Mouse (Mus musculus) frontal cortex, adult (tissue): ENCODE results near the gene Hoxa5.

Experiments used
- ATAC-seq: cut with Nextera tagmentation; 2 replicates; pipeline ENCODE4 v1.9.2; 2017; ENCODE audit warnings: mild to moderate bottlenecking, moderate library complexity, mixed read lengths; ENCODE audit not compliant: low TSS enrichment

Gene Hoxa5

DNA sequence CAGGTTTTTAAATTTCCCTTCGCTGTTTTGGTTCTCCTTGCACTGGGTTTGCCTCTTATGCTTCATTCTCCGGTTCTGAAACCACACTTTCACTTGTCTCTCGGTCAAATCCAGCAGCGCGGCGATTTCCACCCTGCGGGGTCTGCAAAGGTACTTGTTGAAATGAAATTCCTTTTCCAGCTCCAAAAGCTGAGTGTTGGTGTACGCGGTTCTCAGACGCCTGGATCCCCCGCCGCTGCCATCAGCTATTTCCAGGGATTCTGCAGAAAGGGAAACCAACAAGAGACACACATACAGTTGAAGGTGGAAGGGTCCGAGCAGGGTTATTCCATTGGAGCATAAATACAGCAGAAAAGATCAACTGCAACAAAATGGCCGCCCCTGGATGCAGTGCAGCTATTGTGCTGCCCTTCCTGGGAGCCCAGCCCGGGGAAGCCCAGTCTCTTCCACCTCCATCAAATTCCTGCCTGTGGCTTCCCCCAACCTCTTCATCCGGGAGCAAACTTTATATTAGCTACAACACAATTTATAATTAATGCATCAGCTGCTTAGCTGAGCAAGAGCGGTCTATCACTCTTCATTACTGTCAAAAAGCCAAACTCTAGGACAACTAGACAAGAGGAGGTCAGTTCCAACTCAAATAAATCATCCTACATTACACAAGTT, 40.9 kb downstream of the Hoxa5 start:
- ATAC-seq, result no peak

DNA sequence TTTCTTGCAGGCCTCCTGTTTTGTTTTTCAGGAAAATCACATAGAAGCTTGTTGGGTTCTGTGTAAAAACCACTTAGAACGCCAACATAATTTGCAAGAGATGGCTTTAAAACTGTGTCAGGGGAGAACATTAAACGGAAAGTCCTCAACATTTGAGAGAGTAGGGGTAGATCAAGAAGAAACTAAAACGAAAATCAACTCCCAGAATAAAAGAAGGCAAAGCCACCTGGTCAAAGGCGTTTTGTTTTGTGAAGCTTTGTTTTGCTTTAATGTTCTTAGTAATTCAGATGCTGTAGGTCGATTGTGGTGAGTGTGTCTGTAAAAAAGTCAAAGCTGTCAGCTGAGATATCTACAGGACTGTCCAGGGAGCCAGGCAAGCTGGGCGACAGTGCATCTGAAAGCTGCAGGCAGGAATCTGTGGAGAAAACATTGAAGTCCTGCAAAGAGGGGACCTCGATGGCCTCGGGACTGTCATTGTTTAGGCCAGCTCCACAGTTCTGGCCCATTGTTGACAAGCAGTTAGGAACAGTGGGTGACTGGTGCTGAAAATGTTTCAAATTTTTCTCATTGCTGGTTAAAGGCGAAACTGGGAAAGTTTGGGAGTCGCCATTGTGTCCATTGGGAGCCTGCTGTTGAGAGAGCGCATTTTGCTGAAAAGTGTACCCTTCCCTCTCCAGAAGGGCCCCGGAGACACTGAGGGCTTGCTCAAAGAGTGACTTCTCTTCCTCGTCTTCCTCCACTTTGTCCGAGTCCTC, 41.6 kb downstream of the Hoxa5 start:
- no peak for ATAC-seq

DNA sequence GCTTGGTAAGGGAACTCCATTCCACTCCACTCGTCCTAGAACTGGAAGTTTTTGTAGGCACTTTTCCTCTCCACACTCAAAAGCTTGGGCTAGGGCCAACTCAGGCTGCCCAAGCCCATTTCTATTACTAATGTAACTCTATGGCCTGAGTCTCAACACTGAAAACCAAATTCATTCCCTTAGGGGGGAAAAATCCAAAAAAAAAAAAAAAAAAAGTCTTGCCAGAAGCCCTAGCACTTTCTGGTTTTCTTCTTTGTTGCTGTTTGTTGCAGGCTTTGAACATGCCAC, 42.4 kb downstream of the Hoxa5 start:
- no peak for ATAC-seq

DNA sequence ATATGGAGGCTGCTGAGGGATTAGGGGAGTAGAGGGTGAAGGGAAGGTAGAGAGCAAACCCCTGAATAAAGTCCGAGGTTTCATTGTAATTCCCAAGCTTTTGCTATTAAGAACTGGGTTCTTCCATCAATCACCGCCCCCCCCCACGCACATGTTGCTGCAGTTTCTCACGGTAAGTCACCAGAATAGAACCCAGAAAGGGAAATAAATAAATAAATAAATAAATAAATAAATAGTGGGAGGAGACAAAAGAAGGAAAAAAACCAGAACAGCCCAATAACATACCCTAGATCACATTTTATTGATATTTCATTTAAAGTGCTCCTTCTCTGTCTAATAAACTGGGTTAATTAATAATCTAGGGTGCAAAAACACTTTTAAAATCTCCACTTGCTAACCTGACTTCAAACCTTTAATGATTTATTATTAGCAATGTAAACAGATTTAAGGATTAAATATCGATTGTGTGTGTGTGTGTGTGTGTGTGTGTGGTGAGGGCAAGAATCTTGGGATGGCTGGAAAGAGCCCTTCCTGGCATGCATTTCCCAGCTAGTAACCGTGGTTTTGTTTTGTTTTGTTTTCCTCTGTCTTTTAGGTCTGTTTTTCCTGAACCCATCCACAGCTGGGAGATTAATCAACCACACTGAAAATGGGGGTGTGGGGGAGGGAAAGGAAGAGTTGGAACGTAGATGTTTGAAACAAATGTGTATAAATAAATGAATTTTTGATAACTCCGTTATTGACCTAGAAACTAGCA, 42.9 kb downstream of the Hoxa5 start:
- no peak for ATAC-seq

DNA sequence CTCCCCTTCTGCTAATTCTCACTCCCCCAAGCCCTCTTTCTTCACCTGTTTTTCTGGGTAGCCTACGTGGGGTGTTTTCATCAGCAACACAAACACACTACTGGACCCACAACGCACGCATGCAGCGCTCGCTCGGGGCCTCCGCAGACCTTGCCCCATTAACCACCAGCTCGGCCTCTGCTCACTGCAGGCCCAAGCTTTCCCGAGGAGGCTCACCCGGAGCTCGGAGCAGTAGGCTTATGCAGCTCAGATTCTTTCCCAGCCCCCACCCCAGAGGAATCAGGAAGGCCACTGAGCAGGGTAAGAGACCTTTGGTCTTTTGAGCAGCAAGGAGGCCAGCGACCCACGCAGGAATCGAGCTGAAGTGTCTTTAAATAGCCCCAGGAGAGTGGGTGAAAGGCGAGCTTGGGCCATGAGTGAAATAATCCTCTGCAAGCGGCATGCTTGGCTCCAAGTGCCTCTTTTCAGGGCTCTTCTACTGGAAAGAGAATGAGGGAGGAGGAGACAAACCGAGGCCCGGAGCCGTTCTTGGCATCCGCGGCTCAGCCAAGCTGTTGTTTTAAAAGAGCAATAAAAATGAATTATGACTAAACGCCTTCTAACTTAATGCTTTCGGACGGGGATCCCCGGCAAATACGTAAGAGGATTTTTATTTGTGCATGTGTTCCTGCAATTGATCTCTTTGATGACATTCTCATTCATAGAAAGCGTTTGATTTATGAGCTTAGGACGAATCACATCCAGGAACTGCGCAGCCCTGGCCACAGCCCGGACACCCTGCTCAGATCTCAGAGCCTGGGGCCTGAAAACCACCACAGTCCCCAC, 43.7 kb downstream of the Hoxa5 start:
- no peak for ATAC-seq

DNA sequence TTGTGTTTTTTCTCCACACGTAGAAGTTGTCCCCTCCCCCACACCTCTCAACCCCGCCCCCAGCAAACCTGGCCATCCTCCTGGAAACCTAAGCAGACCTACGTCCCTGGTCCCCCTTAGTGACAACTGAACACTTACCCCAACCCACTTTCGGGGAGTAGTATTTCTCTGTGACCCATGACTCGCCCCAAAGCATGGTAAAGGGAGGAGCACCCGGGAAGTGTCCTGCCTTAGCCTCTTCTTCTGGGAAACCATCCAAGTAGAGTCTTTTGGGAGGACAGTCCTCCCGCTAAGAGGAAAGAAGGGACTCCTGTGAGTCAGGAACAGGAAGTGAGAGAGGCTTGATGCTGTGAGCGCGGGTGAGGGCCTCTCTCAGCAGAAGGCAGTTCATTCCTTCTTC, 44.4 kb downstream of the Hoxa5 start:
- no peak for ATAC-seq

DNA sequence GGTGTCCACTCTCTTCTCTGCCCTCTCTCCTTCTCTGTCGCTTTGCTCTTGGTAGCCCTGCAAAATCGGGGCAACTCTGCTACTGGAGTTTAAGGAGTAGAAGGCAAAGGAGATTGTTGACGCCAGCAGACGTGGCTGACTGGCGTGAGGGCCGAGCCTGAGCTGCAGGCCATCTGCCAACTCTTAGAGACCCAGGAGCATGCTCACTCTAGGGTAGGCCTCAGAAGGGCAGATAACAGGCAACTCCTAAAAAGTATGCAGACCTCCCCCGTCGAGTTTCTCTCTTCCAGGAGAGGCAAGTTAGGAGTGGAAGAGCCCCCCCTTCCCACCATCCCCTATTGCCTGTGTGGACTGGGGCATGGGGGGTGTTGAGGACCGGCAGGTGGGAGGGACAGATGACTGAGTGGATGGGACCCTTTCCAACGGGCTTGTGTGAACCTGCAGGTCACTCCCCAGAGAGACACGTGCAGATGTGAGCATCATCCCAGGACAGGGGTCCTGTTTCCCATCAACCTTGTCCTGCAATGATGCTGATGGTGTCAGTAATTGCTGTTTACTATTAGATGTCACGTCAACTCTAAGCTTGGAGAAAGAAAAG, 45.1 kb downstream of the Hoxa5 start:
- no peak for ATAC-seq

DNA sequence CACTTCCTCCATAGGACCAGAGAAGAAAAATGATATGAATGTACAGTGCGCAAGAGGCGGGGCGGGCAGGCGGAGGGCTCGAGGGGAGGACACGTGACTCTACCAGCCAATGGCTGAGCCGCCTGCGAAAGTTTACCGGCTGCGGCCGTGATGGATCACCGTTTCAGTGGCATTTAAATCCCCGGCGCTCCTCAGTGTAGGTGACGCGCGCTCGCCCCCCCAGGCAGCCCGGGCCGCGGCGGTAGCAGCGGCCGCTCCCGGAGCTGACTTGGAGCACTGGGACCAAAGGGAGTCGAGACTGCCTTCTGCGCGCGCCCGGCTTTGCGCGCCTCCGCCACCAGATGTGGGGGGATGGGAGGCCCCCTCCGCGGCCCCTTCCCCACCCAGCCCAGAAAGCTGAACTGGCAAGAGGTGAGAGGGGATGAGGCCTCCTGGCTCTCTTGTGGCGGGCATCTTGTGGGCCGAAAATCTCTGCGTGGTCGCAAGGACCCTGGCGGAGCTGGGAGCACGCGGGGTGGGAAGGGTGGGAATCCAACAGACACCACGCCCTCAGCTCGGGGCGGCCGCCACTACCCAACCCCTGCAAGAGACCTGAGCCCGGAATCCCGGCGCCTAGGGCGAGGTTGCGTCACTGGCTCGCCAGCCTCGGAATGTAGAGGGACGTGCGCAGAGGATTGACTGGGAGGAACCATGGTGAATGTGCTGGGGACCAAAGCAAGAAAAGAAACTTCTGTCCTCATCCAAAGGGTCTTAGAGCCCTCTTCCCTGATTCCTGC, 45.9 kb downstream of the Hoxa5 start, which contains the start of gene Hoxa1:
Gene Hoxa1 (minus strand): TSS at position 42 of the 776 bp plus-strand sequence.
- ATAC-seq, result no peak

DNA sequence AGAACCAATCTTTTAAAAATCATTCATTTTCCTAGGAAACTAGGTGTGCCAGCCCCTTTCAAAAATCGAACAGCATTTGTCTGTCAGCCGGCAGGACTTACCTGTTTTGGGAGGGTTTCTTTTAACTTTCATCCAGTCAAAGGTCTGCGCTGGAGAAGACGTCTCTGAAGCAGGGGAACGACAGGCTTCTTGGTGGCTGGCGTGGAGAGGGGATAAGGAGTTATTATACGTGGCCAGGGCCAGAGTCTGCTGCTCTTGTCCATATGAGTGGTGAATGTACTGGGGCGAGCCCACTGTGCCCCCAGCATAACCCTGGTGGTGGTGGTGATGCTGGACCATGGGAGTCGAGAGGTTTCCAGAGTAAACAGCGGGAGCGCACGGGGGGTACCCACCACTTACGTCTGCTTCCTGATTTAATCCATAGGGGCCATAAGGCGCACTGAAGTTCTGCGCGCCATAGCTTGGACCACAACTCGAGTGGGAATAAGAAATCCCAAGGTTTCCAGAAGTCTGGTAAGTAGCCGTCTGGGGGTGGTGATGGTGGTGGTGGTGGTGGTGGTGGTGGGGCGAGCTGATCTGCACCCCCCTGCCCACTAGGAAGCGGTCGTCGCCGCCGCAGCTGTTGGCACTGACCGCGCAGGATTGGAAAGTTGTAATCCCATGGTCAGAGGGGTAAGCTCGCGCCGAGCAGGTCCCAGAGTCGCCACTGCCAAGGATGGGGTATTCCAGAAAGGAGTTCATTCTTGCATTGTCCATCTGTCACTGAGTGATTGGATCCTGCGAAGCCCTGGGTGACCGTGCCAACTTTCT, 46.7 kb downstream of the Hoxa5 start:
- no peak for ATAC-seq

DNA sequence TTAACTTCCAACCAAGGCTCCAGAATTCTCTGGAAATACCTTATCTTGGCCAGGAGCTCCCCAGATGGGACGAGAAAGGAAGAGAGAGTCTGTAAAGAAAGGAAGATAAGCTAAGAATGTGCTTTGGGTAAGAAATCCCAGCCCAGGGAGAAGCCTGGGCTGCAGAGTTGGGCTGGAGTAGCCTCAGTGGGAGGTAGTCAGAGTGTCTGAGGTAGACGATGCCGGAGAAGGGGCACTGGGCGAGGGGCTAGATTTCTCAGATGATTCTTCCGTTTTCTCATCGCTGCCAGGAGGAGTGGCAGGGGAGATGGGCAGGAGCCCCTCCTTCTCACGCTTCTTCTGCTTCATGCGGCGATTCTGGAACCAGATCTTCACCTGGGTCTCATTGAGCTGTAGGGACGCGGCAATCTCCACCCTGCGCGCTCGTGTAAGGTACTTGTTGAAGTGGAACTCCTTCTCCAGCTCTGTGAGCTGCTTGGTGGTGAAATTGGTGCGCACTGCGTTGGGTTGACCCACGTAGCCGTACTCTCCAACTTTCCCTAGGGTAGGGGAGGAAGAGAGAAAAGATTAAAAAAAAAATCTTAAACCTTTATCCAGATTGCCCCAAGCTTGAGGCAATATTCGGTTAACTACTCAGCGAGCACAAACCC, 47.7 kb downstream of the Hoxa5 start:
- no peak for ATAC-seq

DNA sequence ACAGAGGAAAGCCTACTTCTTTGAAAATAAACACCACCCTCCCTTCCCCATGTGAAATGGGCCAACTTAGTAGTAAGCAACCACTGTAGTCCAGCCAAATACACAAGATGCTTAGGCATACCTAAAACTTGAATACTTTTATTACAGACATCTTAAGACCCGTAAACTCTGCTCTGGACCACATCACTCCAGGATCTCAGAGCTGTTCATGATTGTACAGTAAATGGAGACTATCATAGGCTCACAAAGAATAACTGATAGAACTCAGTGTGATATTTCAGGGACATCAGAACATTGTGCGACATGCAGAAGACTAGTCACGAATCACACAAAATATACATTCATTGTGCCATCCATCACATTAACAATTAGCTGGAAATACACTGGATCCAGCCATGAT, 48.9 kb downstream of the Hoxa5 start:
- no peak for ATAC-seq

DNA sequence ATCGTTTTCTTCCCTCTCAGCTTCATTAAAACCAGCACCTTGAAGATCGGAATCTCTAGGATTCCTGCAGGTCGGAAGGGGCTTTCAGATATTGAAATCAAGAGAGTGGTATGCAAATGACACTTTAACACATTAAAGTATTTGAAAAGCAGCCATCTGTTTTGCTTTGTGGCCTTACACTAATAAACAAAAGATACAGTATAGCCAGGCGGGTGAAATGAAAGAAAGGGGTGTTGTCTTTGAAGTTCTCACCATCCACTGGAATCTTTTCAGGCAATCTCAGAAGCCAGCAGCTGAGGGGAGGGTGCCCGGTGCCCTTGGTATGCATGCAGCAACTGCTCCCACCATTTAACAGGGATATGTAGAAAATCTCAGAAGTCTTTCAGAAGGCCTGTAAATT, 50.3 kb downstream of the Hoxa5 start:
- no peak for ATAC-seq

DNA sequence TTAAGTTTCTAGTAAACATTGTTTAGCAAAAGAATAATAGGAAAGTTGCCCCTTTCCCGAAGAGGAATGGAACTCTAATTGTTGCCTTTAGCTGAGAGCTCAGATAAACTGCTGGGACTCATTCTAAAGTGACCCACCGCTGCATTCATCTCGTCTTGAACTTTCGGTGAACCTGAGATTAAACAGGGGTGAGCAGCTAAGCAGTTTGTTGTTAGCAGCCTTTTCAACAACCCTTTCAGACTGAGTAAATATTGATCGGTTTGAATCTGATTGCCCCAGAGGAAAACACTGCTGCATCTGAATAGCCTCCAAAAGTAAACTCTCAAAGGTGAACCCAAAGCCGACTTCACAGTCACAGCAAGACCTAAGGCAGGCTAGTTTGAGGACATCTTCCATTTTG, 51.1 kb downstream of the Hoxa5 start:
- ATAC-seq, result no peak

DNA sequence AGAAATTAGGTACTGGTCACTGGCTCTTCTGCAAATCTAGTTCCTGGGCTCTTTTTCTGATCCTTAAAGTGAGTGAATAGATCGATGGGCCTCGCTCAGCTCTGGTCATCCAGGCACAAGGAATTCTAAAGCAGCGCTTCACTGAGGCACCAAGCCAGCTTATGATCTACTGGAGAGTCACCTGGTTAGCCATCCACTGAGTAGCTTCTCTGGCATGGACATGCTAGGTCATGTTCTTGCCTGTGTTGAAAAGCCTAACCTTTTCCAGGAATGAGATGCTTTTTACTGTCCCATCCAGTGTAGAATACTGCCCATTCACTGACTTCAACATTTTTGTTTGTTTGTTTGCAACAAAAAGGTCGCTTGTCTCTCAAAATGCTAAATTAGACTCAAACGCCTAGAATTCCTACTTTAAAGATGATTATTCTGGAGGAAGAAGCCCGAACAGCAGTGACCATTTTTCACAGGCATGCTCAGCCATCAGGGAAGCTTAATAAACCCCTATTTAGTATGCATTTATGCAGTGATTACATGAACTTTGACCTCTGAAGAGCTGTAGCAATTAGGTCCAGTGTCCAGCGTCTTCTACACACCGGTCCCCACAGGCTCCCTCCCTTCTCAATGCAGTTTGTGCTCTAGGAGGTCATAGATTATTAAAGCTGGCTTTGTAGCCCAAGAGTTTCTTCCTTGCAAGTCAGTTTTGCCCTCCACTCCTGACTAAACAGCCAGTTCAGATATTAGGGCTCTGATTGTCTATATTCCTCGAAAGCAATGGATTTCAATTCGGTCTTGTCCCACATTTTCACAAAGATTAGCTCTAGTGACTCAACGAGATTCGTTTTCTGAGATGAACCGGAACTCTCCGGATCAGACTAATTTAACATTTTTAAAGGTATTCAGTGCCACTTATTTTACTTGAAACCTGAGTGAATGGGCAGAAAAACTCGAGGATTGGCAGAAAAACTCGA, 51.9 kb downstream of the Hoxa5 start:
- ATAC-seq, result no peak
